Mouse (Mus musculus) monocyte, adult 5-6 weeks (primary cell): ENCODE measurements at regions not wholly inside any gene's neighbourhood (a gene's known extent, or its start where the extent isn't known, plus 50 kb on each side); places are given as distances from the start of the nearest gene placed in this dataset.

Source experiments
- ATAC-seq: fragments of 153-309, 156-312 bp; replicated peaks from 2 replicates; pipeline ENCODE4 v1.8.0; 2017; ENCODE audit warnings: mild to moderate bottlenecking; ENCODE audit not compliant: low TSS enrichment, insufficient number of reproducible peaks, severe bottlenecking, poor library complexity, low FRiP score

DNA sequence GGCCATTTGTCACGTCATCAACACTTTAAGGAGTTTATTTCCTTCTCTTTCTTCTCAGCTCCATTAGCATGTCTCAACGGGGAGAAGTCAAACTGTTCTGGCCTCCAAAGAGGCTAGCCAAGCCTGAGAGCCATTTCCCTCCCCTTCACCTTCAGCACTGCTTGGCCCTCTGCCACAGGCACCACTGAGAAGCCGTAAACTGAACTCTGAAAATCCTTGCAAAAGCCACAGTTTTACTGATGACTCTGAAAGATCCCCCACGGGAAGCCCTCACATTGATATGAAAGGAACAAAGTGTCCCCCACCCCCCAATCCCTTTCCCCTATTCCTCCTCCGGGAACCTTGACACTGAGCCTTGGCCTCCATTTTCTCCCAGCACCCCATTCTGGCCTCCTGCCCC lies 188.1 kb upstream of the Arid1b start:
- no peak for ATAC-seq

DNA sequence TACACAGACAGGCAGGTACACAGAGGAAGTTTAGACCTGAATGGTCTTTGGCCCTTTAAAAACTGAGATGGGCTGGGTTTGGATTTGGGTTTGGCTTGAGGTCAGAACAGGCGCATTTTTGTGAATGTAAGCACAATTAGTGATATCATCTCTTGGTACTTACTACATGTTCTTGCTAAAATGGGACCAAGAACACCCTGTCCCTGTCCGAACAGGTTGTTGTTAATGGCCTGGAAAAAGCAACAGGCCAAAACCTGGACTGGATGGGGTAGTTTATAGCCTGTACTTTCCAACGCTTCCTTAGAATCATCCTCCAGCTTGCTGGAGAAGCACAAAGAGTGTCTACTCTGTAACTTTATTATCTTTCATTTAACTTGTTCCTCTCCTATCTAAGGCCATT lies 185.2 kb upstream of the Arid1b start:
- ATAC-seq = no peak

DNA sequence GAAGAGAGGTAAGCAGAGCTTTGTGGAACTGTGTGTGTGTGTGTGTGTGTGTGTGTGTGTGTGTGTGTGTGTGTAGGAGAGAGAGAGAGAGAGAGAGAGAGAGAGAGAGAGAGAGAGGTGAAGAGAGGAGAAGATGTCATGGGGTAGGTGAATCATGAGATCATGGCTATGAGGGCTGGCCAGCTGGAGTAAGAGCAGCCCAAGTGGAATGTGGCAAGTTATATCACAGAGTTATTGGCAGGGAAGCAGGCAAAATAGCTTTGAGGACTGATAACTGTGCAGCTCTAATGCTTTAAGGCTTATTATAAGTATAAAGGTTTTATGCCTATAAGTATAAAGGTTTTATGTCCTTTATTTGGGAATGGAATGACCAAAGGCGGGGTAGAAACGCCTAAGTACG lies 180.9 kb upstream of the Arid1b start:
- ATAC-seq = no peak

DNA sequence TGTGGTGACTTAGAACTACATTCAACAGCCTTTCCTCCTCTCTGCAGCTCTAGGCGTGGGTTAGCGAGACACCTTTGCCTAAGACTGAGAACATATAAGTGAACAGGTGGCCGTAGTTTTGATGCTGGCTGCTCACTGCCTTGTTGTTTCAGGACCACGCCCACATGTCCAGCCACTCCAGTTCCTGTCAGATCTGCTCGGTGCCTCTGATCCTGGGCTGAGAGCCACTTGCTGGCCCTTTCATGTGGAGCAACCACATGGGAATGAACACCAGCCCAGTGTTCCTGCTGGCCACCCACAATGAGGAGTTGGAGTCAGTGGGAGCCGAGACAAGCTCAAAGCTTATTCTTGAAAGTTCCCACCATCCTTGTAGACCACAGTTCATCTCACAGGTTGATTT lies 180.5 kb upstream of the Arid1b start:
- ATAC-seq = no peak

DNA sequence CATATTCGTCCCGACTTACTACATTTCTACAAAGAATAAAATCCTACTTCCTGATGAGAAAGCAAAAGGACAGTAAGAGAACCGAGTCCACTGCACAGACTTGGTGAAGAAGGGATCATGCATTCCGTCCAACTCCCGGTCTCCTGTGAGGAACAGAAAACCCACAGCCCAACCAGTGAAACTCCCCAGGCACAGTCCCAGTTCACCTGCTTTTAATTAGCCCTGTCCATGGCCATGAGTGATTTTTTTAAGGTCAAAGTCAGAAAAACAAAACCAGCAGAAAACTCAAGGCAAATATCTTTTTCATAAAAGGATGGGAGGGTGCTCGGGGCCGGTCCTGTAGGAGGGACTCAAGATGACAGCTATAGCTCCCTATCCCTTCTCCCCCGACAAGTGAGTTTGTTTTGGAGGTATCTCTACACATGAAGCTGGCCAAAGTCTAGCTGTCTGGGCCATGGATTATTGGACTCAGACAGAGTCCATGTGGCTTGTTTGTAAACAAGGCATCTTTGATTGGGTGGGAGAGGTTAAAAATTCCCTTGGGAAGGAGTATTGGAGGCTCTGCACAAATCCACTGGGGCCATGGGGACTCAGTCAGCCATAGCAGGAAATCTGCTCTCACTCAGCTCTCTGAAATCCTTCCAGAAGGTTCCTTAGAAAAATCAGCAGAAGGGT lies 168.8 kb upstream of the Arid1b start:
- no peak for ATAC-seq

DNA sequence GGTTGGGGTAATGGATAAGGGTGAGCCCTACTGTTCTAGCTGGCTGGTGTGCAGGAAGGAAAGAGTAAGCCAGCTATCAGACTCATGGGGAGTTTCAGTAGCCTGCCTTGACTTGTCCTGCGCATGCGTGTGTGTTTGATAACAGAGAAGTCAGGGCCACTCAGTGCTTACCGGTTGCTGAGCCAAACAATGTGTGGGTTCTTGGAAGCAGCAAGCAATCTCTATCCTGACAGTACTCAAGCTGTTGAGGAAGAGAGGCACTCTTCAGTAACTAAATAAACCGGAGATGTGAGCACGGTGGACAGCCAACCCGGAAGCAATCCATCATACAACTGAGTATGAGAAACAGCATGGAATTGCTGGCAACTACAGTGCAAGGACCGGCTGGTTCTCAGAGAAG lies 160.1 kb upstream of the Arid1b start:
- ATAC-seq = no peak

DNA sequence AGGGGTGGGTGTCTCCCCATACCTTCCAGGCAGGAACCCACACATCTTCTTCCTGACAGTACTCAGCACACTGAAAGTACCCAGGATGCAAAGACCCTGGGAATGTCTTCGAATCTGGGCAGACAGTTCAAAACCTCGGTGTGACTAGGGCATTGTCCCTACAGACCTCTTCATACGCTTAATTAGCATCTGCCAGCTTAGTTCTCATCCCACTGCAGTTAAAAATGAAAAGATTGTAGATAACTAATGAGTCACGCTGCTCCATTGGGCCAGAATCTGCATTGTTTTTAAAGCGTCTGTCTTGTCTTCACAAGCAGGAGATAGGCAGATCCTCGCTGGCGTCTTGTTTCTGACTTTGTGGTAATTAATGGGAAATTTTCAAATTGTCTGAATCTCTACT lies 159.6 kb upstream of the Arid1b start:
- ATAC-seq = no peak

DNA sequence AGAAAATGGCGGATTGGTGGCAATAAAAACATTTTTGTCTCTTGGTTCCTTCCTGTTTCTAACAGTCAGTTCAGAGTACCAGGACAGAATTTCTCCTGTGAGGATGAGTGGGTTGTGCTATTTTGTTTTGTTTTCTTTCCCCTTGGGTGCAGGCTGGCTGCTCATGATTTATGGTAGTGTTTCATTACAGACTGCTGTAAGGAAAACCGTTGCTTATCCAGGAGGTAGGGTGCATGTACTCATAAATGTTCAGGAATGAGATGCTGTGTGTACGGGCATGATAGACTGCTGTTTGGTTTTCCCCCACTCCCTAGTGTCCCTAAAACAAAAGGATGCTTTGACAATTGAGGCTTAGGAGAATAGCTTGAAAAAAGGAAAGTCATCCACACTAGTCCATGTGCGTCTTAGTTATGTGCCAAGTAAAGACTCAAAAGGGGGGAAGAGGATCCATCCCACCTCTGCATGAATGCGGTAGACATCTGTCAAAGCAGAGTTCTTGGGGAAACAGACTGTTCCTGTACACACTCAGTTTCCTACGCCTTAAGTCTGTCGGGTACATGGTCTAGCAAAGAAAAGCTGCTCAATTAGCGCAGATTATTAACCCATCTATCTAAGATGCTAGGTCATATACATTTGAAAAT lies 158.9 kb upstream of the Arid1b start:
- no peak for ATAC-seq

DNA sequence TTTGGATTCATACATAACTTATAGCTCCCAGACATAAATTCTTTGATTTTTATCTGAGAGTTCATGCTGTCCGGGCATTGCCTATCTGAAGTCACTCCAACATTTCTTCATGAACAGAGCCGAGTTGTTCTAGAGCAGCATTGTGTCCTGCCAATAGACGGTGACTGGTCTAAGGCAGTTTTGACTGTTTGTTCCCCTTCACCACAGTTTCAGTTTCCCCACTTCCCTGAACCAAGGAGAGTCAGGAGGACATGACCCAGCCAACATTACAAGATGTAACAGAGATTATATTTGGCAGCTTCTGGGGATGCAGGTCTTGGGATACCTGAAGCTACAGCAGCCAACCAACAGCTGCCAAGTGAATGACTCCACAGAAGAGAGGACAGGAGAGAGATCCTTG lies 154.0 kb upstream of the Arid1b start:
- ATAC-seq = no peak

DNA sequence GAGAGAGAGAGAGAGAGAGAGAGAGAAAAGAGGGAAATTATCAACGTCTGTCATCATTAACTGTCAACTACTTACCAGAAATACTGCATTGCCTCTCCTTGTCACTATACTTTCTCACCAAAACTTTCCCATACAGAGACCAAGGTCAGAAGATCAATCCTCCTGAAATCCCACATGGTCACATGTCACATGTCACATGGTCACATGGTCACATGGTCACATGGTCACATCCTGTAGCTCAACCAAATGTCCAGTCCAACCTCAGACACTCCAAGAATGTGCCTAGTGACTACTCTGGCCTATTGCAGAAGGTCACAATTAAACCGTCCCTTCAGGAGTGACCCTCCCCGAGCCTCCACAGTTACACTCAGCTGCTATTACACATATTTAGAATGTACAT lies 135.8 kb upstream of the Arid1b start:
- ATAC-seq = no peak

DNA sequence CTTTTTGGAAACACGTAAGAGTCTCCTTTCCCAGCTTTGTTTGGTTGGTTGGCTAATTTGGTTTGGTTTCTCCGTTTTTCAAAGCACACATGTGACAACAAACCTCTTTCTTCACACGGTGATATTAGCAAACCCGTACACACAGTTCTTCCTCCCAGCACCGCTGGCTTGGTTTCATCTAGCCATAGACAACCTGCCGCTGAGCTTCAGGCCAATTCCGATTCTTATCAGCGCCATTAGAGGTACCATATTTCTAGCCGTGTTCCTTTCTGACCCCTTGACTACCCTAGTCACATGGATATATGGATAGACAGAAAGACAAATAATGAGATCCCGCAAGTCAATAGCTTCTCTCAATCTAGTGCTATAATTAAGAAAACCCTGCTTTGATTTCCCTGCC lies 129.2 kb upstream of the Arid1b start:
- no peak for ATAC-seq

DNA sequence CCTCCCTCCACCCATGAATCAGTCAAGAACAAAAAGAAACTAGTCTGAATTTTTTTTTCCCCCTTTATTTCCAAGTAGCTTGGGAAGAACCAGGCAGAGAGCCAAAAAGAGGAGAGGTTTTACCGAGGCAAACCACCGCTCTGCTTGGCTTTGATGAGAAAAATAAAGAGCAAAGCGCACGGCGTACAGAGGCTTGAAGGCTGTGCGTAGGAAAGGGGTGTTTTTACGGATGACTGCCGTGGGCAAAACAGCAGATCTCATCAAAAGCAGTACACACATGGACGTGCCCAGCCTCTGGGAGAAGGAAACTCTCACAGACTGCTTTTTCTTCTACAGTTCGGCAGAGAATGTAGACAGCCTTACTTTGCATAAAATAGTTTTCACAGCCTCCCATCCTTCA lies 128.5 kb upstream of the Arid1b start:
- no peak for ATAC-seq

DNA sequence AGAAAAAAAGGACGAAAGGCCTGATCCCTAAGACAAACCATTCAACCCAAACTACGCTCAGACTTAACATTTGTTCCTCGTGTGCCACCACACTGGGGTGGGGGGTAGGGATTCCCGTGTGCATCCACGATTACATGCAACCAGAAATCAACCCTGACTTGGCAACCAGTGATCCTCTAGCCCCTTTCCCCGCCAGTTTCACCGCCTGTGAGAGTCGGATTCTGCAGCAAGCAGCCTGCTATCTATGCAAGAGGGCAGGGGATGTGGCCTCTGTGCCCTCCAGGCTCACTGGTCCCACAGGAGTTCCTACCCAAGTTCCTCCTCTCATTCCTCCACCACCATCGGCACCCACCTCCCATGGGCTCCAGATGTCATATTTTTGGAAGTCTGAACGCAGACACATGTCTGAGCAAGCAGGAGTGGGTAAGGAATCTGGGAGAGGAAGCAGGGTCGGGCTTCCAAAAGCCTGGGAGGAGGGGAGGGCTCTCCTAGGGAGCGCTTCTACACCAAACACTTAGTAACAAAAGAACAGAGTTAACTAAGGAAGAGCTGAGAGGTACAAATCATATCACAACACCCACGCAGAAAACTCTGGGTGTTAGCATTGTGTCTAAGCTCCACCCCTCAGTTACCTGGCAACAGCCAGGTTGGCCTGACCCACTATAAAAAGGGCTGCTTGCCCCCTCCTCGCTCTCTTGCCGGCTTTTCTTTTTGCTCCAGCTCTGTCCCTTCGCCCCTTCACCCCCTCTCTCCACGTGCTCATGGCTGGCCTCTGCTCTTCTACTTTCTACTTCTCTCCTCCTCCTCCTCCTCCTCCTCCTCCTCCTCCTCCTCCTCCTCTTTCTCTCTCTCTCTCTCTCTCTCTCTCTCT lies 127.9 kb upstream of the Arid1b start:
- no peak for ATAC-seq

DNA sequence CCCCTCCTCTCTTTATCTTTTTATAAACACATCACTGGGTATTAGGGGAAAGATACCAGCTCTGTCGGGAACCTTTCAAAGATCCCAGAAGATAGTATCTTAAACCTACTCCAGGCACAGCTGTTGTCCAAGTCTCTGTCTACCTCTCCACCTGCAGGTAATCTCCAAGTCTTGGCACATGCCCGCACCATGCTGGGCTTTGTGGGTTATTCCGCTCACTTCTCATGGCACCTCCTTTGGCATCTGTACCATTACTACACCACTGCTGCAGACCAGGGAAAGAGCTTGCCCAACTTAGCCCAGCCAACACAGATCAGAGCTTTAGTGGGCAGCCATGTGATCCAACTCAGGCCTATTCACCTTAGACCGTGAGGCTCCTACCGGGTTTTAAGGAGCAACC lies 127.0 kb upstream of the Arid1b start:
- ATAC-seq = no peak

DNA sequence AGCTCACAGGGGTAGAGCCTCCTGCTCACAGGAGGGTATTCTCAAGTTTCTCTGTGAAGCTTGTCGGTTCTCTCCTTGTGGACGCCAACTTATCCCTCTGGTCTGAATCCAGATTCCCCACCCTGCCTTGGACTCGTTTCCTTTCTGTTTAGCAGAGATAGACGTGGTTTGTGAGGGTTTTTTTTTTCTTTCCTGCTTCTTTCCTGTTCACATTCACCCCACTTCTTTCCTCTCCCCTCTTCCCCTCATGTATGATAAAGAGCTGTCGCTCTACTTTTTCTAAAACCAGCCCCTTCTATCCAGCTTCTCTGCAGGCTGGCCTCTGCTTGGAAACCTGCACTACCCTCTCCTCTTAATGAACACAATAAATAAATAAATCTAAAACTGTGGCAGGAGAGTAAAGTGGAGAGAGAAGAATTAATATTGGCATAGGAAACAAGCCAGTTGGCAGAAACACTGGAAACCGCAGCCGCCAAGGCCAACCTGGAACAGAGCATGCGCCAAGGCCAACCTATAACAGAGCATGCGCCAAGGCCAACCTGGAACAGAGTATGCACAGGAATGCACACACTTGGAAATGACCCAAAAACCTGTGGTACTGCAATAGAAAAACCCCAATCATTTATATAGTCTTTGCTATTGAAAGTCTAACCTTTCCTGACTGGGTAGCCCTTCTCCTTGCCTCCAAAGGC lies 126.2 kb upstream of the Arid1b start:
- no peak for ATAC-seq

DNA sequence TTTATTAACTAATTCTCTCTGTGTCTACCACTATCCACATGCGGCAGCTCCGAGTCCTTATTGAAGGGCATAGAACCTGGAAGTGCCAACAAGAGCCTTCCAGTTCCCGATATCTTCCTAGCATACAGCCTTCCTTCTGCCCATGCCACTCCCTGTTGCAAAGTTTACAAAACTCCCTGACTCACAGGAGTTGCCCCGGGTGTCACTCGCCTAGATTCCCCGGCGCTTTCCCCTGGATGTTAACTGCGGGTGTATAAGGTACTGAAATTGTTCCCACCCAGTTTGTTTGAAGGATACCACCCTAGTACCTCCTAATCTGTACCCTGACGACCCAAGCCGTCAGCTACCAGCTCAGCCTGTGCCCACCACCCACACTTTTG lies 125.7 kb upstream of the Arid1b start:
- ATAC-seq = no peak

DNA sequence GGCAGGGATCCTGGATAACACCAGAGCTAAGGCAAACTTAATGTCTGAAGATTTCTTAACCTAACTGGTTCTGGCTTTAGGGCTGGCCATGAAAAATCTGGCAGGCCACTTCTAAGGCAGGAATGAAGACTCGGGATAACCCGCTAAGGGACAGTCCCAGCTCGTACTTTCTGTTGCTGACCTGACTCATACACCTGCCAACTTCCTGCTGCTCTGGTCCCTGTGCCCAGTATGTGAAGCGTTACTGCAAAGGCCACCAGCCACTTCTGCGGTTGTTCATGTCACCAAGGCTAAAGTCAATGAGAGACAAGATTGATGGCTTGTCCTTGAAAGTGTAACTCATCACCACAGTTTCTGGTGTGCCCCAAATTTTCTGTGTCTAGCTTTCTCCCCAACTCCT lies 125.3 kb upstream of the Arid1b start:
- no peak for ATAC-seq

DNA sequence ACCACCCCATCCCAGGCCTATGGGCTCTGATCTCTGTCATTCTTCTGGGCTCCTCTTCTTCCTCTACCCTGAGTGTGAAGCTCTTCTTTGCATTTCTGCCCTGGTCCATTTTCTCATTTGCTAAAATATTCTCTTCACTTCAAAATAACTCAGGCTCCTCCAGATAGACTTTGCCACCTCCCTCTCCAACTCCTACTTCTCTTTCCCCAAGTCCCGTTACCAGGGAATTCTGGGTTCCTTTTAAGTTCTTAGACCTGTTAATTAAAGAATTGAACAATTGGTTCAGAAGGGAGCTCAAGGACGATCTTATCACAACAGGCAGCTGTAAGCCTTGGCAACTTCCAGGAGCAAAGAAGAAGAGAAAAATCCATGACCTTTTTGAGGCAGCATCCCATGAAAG lies 122.9 kb upstream of the Arid1b start:
- no peak for ATAC-seq

DNA sequence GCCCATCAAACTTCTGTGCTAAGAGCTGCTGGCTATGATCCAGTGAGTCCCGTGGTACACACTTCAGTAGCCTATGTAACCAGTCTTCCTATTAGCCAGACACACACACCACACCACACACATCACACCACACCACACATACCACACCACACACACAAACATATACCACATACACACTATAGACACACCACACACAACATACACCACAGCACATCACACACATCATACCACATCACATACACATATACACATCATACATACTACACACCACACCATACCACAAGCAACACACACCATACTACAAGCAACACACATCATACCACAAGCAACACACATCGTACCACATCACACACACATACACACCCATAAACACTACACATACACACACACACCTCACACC lies 119.7 kb upstream of the Arid1b start:
- no peak for ATAC-seq
